Comparison of ENCODE assay signal across 12 mouse cellular contexts in genomic region chr2:125384415-125384814, GRCm38 (mm10).
"Had no signal": no experiment of that assay in that cellular context is flagged by ENCODE, and none has a peak within 500 bp of the region (broad histone marks: within the 10 kb centered on the region; RNA-seq: fewer than 3 reads in every experiment).

No protein-coding gene starts in this region.

- H3K4me3 ChIP-seq: layer of hippocampus, adult 2 months; left cerebral cortex, adult 2 months; limb, embryonic 15.5 days; liver, embryonic 12.5 days; lung, embryonic 15.5 days; midbrain, embryonic 10.5 days had no signal

- H3K27me3 ChIP-seq: limb, embryonic 15.5 days; liver, embryonic 12.5 days; lung, embryonic 15.5 days had no signal

- DNase-seq: kidney, adult 9 months; kidney, postnatal 10 days; lung, postnatal 36 days; right cerebral cortex, postnatal 14 days; thymus, postnatal 36 days had no signal

- H3K4me2 ChIP-seq: limb, embryonic 15.5 days; liver, embryonic 12.5 days; lung, embryonic 15.5 days had no signal

- H3K36me3 ChIP-seq: liver, embryonic 12.5 days had no signal

- H3K9me3 ChIP-seq: limb, embryonic 15.5 days; liver, embryonic 12.5 days; lung, embryonic 15.5 days; midbrain, embryonic 10.5 days had no signal

- H3K4me1 ChIP-seq: limb, embryonic 15.5 days; liver, embryonic 12.5 days; midbrain, embryonic 10.5 days had no signal

- ATAC-seq: liver, embryonic 12.5 days; midbrain, embryonic 16.5 days had no signal

- H3K9ac ChIP-seq: limb, embryonic 15.5 days; liver, embryonic 12.5 days; lung, embryonic 15.5 days had no signal

- H3K27ac ChIP-seq: layer of hippocampus, adult 2 months; left cerebral cortex, adult 2 months; limb, embryonic 15.5 days; liver, embryonic 12.5 days; lung, embryonic 15.5 days; midbrain, embryonic 10.5 days had no signal
